Mouse (Mus musculus): ENCODE measurements around the gene Coro7. TPM values are rescaled to one million over a fixed set of nuclear protein-coding genes. Genes with fewer than 3 reads are reported as not detected.

Coro7 gene
- polyA plus RNA-seq, 1 experiment from 2014 or later: 18.6 TPM

DNA sequence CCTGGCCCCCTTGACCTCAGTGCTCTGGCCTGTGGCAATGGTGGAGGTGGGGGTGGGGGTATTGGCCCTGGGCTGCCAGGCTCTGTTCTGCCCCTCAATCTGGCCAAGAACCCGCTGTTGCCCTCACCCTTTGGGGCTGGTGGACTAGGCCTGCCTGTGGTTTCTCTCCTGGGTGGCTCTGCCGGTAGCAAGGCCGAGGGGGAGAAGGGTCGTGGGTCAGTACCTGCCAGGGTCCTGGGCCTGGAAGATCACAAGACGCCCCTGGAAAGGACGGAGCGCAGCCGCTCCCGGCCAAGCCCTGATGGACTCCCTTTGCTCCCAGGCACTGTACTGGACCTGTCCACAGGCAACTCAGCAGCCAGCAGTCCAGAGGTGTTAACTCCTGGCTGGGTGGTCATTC lies 65.8 kb downstream of the Coro7 start:
- WGBS: 90% methylated on average over 9 of the region's 9 CpGs
- Histone ChIP-seq H3K27me3 (no peaks in the 10 kb centered on the region), H3K4me2 (no peak overlapping the region), H3K4me1 (replicated peaks) (peaks cover 1% of the 10 kb centered on the region; the same call in 1 of the 2 replicates), H3K9me3 (no peaks in the 10 kb centered on the region), H3K36me3 (peaks cover 98% of the 10 kb centered on the region), H3K4me3 (replicated peaks) (no peak overlapping the region), H3K9ac (replicated peaks) (no peak overlapping the region), H3K27ac (no peak overlapping the region)
- ATAC-seq (ENCODE audit: insufficient number of reproducible peaks, insufficient read depth, low FRiP score, low TSS enrichment, low read depth): no peak

DNA sequence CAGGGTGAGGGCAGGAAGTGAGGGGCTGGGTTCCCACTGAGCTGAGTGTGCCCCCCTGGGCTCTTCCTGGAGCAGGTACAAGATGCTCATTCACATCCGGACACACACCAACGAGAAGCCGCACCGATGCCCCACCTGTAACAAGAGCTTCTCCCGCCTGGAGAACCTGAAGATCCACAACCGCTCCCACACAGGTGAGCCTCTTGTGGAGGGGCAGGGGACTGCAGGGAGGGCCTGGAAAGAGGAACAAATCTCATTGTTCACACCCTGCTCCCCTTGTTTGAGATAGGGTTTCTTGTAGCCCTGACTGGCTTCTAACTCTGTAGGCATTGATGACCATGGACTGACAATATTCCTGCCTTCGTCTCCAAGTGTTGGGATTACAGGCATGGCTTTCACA lies 67.9 kb downstream of the Coro7 start:
- peaks cover 21% of the 10 kb centered on the region for H3K4me1 ChIP-seq (replicated peaks)
- WGBS: 94% methylated on average over 7 of the region's 7 CpGs
- no peaks in the 10 kb centered on the region for H3K27me3 ChIP-seq
- H3K4me2 ChIP-seq: no peak overlapping the region
- H3K27ac ChIP-seq: no peak overlapping the region
- no peaks in the 10 kb centered on the region for H3K9me3 ChIP-seq
- peaks cover 83% of the 10 kb centered on the region for H3K36me3 ChIP-seq
- H3K4me3 ChIP-seq (replicated peaks): no peak overlapping the region
- ATAC-seq (ENCODE audit: insufficient number of reproducible peaks, insufficient read depth, low FRiP score, low TSS enrichment, low read depth): no peak
- H3K9ac ChIP-seq (replicated peaks): no peak overlapping the region

DNA sequence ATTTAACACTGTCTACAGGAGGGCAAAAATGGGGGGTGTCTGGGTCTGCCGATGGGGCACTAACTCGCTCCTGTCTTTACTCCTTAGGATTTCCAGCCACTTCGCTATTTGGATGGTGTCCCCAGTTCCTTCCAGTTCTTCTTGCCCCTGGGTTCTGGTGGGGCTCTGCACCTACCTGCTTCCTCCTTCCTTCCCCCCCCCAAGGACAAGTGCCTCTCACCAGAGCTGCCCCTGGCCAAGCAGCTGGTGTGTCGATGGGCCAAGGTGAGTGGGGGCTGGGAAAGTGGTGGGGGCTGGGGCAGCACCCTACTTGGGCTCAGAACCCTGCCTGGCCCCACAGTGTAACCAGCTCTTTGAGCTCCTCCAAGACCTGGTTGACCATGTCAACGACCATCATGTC lies 68.4 kb downstream of the Coro7 start:
- no peaks in the 10 kb centered on the region for H3K27me3 ChIP-seq
- 94% methylated on average over 5 of the region's 5 CpGs for WGBS
- ATAC-seq (ENCODE audit: insufficient number of reproducible peaks, insufficient read depth, low FRiP score, low TSS enrichment, low read depth): no peak
- H3K27ac ChIP-seq: no peak overlapping the region
- peaks cover 26% of the 10 kb centered on the region for H3K4me1 ChIP-seq (replicated peaks)
- H3K9ac ChIP-seq (replicated peaks): no peak overlapping the region
- H3K36me3 ChIP-seq: peaks cover 79% of the 10 kb centered on the region
- H3K4me2 ChIP-seq: no peak overlapping the region
- no peak overlapping the region for H3K4me3 ChIP-seq (replicated peaks)
- H3K9me3 ChIP-seq: no peaks in the 10 kb centered on the region

DNA sequence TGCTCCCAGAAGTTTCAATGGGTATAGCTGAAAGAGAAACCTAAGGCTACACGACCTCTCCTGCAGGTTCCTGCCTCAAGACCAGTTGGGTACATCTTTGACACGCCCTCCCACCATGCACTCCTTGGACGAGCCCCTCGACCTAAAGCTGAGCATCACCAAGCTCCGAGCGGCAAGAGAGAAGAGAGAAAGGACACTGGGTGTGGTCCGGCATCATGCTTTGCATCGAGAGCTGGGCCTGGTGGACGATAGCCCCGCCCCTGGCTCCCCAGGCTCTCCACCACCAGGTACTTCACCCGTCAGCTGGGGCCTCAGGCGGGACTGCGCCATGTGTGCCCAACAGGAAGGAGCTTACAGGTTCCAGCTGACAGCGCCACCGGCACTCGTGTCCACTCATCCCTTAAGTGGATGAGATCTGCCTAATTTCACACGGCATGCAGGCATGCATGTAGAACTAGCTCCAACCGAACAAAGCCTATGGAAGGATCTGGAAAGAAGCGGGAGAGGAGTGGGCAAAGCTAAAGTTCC lies 71.0 kb downstream of the Coro7 start:
- no peak for ATAC-seq (ENCODE audit: insufficient number of reproducible peaks, insufficient read depth, low FRiP score, low TSS enrichment, low read depth)
- Histone ChIP-seq H3K27ac (peak overlapping the region; percentile 64; the same call in 1 of the 2 replicates), H3K9ac (replicated peaks) (no peak overlapping the region), H3K4me2 (peak overlapping the region; percentile 27; the same call in 1 of the 2 replicates), H3K9me3 (no peaks in the 10 kb centered on the region), H3K4me3 (replicated peaks) (no peak overlapping the region; the same call in 1 of the 2 replicates), H3K4me1 (replicated peaks) (peaks cover 52% of the 10 kb centered on the region), H3K27me3 (no peaks in the 10 kb centered on the region), H3K36me3 (peaks cover 53% of the 10 kb centered on the region)
- WGBS: 81% methylated on average over 19 of the region's 19 CpGs

DNA sequence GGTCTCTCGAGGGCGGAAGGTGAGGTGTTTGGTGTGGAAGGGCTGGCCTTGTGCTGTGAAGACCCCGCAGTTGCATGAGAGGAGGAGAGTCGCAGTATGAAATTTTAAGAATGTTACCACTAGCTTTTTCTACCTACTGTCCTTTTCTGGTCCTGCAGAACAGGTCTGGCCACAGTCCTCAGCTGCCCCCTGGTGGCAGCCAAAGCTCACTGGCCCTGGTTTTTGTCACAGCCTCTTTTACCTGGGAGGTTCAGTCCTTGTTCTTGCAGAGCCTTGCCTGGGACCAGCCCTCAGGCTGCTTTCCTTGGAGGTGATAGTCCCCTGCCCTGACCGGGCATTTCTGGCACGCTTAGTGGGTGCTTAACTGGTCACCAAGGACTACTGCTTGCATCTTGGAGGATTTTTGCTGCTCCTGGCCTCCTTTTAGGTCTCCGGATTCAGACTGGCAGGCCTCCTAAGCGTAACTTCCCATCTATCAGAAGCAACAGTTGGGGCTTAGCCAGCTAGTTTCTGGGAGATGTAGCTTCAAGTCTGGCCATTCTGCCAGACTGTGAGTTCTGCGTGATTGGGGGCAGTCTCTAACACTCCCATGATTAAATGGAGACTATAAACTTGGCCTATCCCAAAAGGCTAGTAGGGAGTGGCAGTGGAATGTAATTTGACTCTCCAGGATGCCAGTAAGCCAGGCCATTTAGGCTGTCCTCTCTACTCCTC lies 71.6 kb downstream of the Coro7 start:
- WGBS: 37% methylated on average over 9 of the region's 9 CpGs
- Histone ChIP-seq H3K9me3 (no peaks in the 10 kb centered on the region), H3K27ac (peak overlapping the region; percentile 70), H3K4me2 (peak overlapping the region; percentile 27; the same call in 1 of the 2 replicates), H3K4me3 (replicated peaks) (no peak overlapping the region), H3K9ac (replicated peaks) (peak overlapping the region; percentile 42), H3K36me3 (peaks cover 47% of the 10 kb centered on the region), H3K4me1 (replicated peaks) (peaks cover 58% of the 10 kb centered on the region), H3K27me3 (no peaks in the 10 kb centered on the region)
- 0 out of 2 replicates have a peak, but pooled peaks have one; percentile 9 for ATAC-seq (ENCODE audit: insufficient number of reproducible peaks, insufficient read depth, low FRiP score, low TSS enrichment, low read depth)

DNA sequence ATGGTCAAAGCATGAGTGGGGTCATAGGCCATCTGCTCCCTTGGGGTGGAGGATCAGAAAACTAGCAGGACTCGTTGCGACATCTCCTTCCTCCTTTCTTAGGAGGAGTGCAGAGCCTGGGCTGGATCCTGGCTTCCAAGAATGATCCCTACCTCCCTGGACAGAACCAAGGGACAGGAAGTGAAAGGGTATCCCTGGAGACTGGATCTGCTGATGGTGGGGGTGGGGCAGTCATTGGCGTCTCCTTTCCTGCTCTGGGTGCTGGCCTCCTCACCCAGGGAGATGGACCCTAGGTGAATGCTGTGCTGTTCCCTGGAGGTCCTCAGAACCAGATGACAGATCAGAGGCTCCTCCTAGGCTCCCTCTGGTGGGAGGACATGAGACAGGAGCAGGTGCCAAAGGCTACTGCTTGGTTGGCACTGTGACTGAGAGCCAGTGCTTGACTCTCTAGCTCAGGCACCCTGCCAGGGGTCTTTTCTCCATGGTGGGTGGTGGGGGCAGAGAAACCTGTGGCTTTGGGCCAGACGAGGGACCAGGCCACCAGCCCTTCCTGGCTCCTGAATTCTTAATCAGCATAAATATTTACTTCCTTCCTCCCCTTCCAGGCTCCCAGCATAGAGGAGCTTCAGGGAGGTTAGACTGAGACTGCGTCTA lies 73.0 kb downstream of the Coro7 start:
- ATAC-seq (ENCODE audit: insufficient number of reproducible peaks, insufficient read depth, low FRiP score, low TSS enrichment, low read depth): no peak
- Histone ChIP-seq H3K4me3 (replicated peaks) (no peak overlapping the region), H3K9me3 (no peaks in the 10 kb centered on the region), H3K4me2 (no peak overlapping the region), H3K4me1 (replicated peaks) (peaks cover 71% of the 10 kb centered on the region), H3K27me3 (no peaks in the 10 kb centered on the region), H3K27ac (peak overlapping the region; percentile 73), H3K36me3 (peaks cover 33% of the 10 kb centered on the region), H3K9ac (replicated peaks) (peak overlapping the region; percentile 31; the same call in 1 of the 2 replicates)
- 34% methylated on average over 5 of the region's 5 CpGs for WGBS

- Histone ChIP-seq H3K27ac (peak overlapping the region; percentile 73), H3K4me2 (peak overlapping the region; percentile 20), H3K36me3 (peaks cover 24% of the 10 kb centered on the region), H3K9ac (replicated peaks) (0 out of 2 replicates have a peak overlapping the region, but pooled peaks have one; percentile 19), H3K27me3 (no peaks in the 10 kb centered on the region), H3K9me3 (no peaks in the 10 kb centered on the region), H3K4me3 (replicated peaks) (no peak overlapping the region), H3K4me1 (replicated peaks) (peaks cover 80% of the 10 kb centered on the region)
- WGBS: 47% methylated on average over 13 of the region's 13 CpGs
- ATAC-seq (ENCODE audit: insufficient number of reproducible peaks, insufficient read depth, low FRiP score, low TSS enrichment, low read depth): no peak
Measured at GRCm38 (mm10) chr16:4605514-4606131, 74.0 kb downstream of the Coro7 start.

DNA sequence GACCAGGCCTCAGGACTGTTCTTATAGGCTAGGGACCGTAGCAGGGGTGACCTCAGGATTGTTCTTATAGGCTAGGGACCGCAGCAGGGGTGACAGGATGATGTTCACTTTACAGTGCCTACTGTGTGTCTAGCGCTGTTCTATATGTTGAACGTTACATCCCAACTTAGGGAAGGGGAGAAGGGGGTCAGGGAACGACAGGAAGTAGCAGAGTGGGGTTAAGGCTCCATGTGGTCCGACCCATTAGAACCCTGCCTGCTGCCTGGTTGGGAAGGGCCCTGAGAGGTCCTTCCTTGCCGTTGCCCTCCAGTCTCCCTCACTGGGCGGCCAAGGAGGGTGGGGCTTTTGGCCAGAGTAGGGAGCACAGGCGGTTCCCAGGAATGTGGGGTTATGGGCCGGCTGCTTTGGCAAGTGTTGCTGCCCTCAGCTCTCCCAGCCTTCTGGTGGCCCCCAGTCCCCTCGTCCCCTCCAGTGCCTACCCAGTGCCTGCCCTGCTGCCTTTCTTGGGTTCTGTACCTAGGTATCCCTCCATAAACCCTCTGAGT lies 75.2 kb downstream of the Coro7 start:
- H3K4me3 ChIP-seq (replicated peaks): no peak overlapping the region
- peak overlapping the region; percentile 94 for H3K27ac ChIP-seq
- H3K36me3 ChIP-seq: peaks cover 11% of the 10 kb centered on the region
- no peaks in the 10 kb centered on the region for H3K27me3 ChIP-seq
- peak overlapping the region; percentile 50; the same call in 1 of the 2 replicates for H3K9ac ChIP-seq (replicated peaks)
- no peak for ATAC-seq (ENCODE audit: insufficient number of reproducible peaks, insufficient read depth, low FRiP score, low TSS enrichment, low read depth)
- peaks cover 93% of the 10 kb centered on the region for H3K4me1 ChIP-seq (replicated peaks)
- H3K9me3 ChIP-seq: no peaks in the 10 kb centered on the region
- H3K4me2 ChIP-seq: no peak overlapping the region
- 71% methylated on average over 11 of the region's 11 CpGs for WGBS

DNA sequence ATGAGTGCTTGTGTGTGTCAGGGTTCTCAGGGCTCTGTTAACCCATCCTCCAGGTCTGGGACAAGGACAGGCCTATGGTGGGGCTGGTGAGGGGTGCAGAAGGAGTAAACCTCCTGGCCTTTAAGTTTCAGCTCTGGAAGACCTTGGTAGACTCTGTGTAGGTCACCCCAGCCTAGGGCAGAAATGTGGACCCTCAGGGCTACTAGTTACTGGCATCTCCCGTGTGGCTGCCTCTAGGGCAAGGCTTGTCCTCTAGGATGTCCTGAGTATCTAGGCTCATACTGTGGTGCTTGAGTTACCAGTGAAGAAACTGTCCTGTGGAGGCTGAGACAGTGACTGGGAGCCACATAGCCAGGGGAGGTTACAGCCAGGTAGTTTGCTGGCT lies 76.1 kb downstream of the Coro7 start:
- Histone ChIP-seq H3K4me2 (peak overlapping the region; percentile 48), H3K4me1 (replicated peaks) (peaks cover 98% of the 10 kb centered on the region), H3K9ac (replicated peaks) (peak overlapping the region; percentile 50; the same call in 1 of the 2 replicates), H3K9me3 (no peaks in the 10 kb centered on the region), H3K27ac (peak overlapping the region; percentile 94), H3K27me3 (no peaks in the 10 kb centered on the region), H3K36me3 (peaks cover 2% of the 10 kb centered on the region), H3K4me3 (replicated peaks) (0 out of 2 replicates have a peak overlapping the region, but pooled peaks have one; percentile 8)
- ATAC-seq (ENCODE audit: insufficient number of reproducible peaks, insufficient read depth, low FRiP score, low TSS enrichment, low read depth): no peak
- 52% methylated on average over 1 of the region's 1 CpGs for WGBS

- peak overlapping the region; percentile 94 for H3K27ac ChIP-seq
- 13% methylated on average over 7 of the region's 7 CpGs for WGBS
- H3K9ac ChIP-seq (replicated peaks): peak overlapping the region; percentile 31
- H3K27me3 ChIP-seq: no peaks in the 10 kb centered on the region
- H3K4me1 ChIP-seq (replicated peaks): peaks cover 98% of the 10 kb centered on the region
- peak; percentile 37; the same call in 1 of the 2 replicates for ATAC-seq (ENCODE audit: insufficient number of reproducible peaks, insufficient read depth, low FRiP score, low TSS enrichment, low read depth)
- H3K36me3 ChIP-seq: no peaks in the 10 kb centered on the region
- H3K4me2 ChIP-seq: peak overlapping the region; percentile 48
- 0 out of 2 replicates have a peak overlapping the region, but pooled peaks have one; percentile 8 for H3K4me3 ChIP-seq (replicated peaks)
- no peaks in the 10 kb centered on the region for H3K9me3 ChIP-seq
Measured at GRCm38 (mm10) chr16:4602766-4603452, 76.7 kb downstream of the Coro7 start.
